Mouse (Mus musculus): ENCODE results near the gene Prdm10. TPM values are rescaled to one million over a fixed set of nuclear protein-coding genes. Genes with fewer than 3 reads are reported as not detected.

The Prdm10 gene
- 30.2 and 30.6 TPM in 2 replicates for polyA plus RNA-seq (2012; rRNA removed)

- TF ChIP-seq POLR2A (IDR thresholded peaks at IDR 0.05; ENCODE audit: borderline replicate concordance, extremely low read depth, insufficient read depth, insufficient read length, poor library complexity, severe bottlenecking) (peak; percentile 61; the same call in 1 of the 2 replicates), CTCF (IDR thresholded peaks at IDR 0.05; ENCODE audit: borderline replicate concordance, extremely low read depth, insufficient read depth, insufficient read length) (no peak)
- peak; percentile 98 for DNase-seq (ENCODE audit: low read depth)
These were observed at the start of gene Prdm10 for GRCm38 (mm10) chr9:31280366-31281010. Gene Prdm10, plus strand, starts transcription at chr9:31280538.

GRCm38 (mm10) chr9:31235030-31235429 is 45.3 kb upstream of the Prdm10 start:
- TF ChIP-seq CTCF (IDR thresholded peaks at IDR 0.05; ENCODE audit: borderline replicate concordance, extremely low read depth, insufficient read depth, insufficient read length): no peak
- TF ChIP-seq POLR2A (IDR thresholded peaks at IDR 0.05; ENCODE audit: borderline replicate concordance, extremely low read depth, insufficient read depth, insufficient read length, poor library complexity, severe bottlenecking): no peak
- peak; percentile 32 for DNase-seq (ENCODE audit: low read depth)

GRCm38 (mm10) chr9:31235489-31235888 is 44.8 kb upstream of the Prdm10 start:
- no peak for TF ChIP-seq CTCF (IDR thresholded peaks at IDR 0.05; ENCODE audit: borderline replicate concordance, extremely low read depth, insufficient read depth, insufficient read length)
- no peak for DNase-seq (ENCODE audit: low read depth)

GRCm38 (mm10) chr9:31236079-31236478 is 44.3 kb upstream of the Prdm10 start:
- TF ChIP-seq POLR2A (IDR thresholded peaks at IDR 0.05; ENCODE audit: borderline replicate concordance, extremely low read depth, insufficient read depth, insufficient read length, poor library complexity, severe bottlenecking) (no peak), CTCF (IDR thresholded peaks at IDR 0.05; ENCODE audit: borderline replicate concordance, extremely low read depth, insufficient read depth, insufficient read length) (no peak)
- no peak for DNase-seq (ENCODE audit: low read depth)

GRCm38 (mm10) chr9:31238526-31238925 is 41.8 kb upstream of the Prdm10 start:
- no peak for TF ChIP-seq POLR2A (IDR thresholded peaks at IDR 0.05; ENCODE audit: borderline replicate concordance, extremely low read depth, insufficient read depth, insufficient read length, poor library complexity, severe bottlenecking)
- DNase-seq (ENCODE audit: low read depth): no peak

- no peak for DNase-seq (ENCODE audit: low read depth)
These were observed 40.8 kb upstream of the Prdm10 start for GRCm38 (mm10) chr9:31239551-31239950.

GRCm38 (mm10) chr9:31240522-31241207 is 39.7 kb upstream of the Prdm10 start:
- no peak for TF ChIP-seq CTCF (IDR thresholded peaks at IDR 0.05; ENCODE audit: borderline replicate concordance, extremely low read depth, insufficient read depth, insufficient read length)
- TF ChIP-seq POLR2A (IDR thresholded peaks at IDR 0.05; ENCODE audit: borderline replicate concordance, extremely low read depth, insufficient read depth, insufficient read length, poor library complexity, severe bottlenecking): no peak
- no peak for DNase-seq (ENCODE audit: low read depth)

More at GRCm38 (mm10) chr9:31239551-31239950, 40.8 kb upstream of the Prdm10 start:
- TF ChIP-seq CTCF (IDR thresholded peaks at IDR 0.05; ENCODE audit: borderline replicate concordance, extremely low read depth, insufficient read depth, insufficient read length) (no peak), POLR2A (IDR thresholded peaks at IDR 0.05; ENCODE audit: borderline replicate concordance, extremely low read depth, insufficient read depth, insufficient read length, poor library complexity, severe bottlenecking) (no peak)

GRCm38 (mm10) chr9:31241208-31241699 is 39.1 kb upstream of the Prdm10 start:
- no peak for DNase-seq (ENCODE audit: low read depth)
- no peak for TF ChIP-seq POLR2A (IDR thresholded peaks at IDR 0.05; ENCODE audit: borderline replicate concordance, extremely low read depth, insufficient read depth, insufficient read length, poor library complexity, severe bottlenecking)
- TF ChIP-seq CTCF (IDR thresholded peaks at IDR 0.05; ENCODE audit: borderline replicate concordance, extremely low read depth, insufficient read depth, insufficient read length): no peak

GRCm38 (mm10) chr9:31243306-31243938 is 36.9 kb upstream of the Prdm10 start:
- DNase-seq (ENCODE audit: low read depth): no peak
- no peak for TF ChIP-seq POLR2A (IDR thresholded peaks at IDR 0.05; ENCODE audit: borderline replicate concordance, extremely low read depth, insufficient read depth, insufficient read length, poor library complexity, severe bottlenecking)
- no peak for TF ChIP-seq CTCF (IDR thresholded peaks at IDR 0.05; ENCODE audit: borderline replicate concordance, extremely low read depth, insufficient read depth, insufficient read length)

- no peak for DNase-seq (ENCODE audit: low read depth)
- TF ChIP-seq POLR2A (IDR thresholded peaks at IDR 0.05; ENCODE audit: borderline replicate concordance, extremely low read depth, insufficient read depth, insufficient read length, poor library complexity, severe bottlenecking) (no peak), CTCF (IDR thresholded peaks at IDR 0.05; ENCODE audit: borderline replicate concordance, extremely low read depth, insufficient read depth, insufficient read length) (no peak)
These were observed 36.4 kb upstream of the Prdm10 start for GRCm38 (mm10) chr9:31243939-31244333.

GRCm38 (mm10) chr9:31245006-31245405 is 35.3 kb upstream of the Prdm10 start:
- TF ChIP-seq POLR2A (IDR thresholded peaks at IDR 0.05; ENCODE audit: borderline replicate concordance, extremely low read depth, insufficient read depth, insufficient read length, poor library complexity, severe bottlenecking) (no peak), CTCF (IDR thresholded peaks at IDR 0.05; ENCODE audit: borderline replicate concordance, extremely low read depth, insufficient read depth, insufficient read length) (no peak)
- DNase-seq (ENCODE audit: low read depth): no peak

Measured in brain, embryonic 14.5 days (tissue).